Mouse (Mus musculus) gastrocnemius, adult 2 months (tissue): ENCODE data around the gene Fbxl18. TPM values are rescaled to one million over a fixed set of nuclear protein-coding genes. Genes with fewer than 3 reads are reported as not detected.

Source experiments
- DNase-seq: peaks from one replicate; pipeline ENCODE4 v3.0.0; 2022
- H3K27ac ChIP-seq: fragments of 200-600 bp; 2 replicates; pipeline ENCODE4 v1.8.1; 2022; ENCODE audit warnings: mild to moderate bottlenecking
- H3K4me3 ChIP-seq: fragments of 200-600 bp; 2 replicates; pipeline ENCODE4 v1.8.1; 2022; ENCODE audit warnings: mild to moderate bottlenecking, moderate library complexity
- CTCF ChIP-seq: fragments of 200-600 bp; IDR thresholded peaks from 2 replicates; pipeline ENCODE4 v1.8.1; 2022; ENCODE audit warnings: antibody characterized with exemption, mild to moderate bottlenecking, moderate library complexity
- intact Hi-C: fragments of 180-260 bp; cut with DNase I; formaldehyde crosslinking; loops from one replicate; pipeline ENCODE4 v1.15.1; 2025
- total RNA-seq, 2 experiments: library from RNA; stranded (reverse); gene quantifications; 2 replicates each; pipeline ENCODE4 v1.2.3; 2021

Gene Fbxl18
- total RNA-seq, 2 experiments from 2014 or later: 5.8 to 6.2 TPM

DNA sequence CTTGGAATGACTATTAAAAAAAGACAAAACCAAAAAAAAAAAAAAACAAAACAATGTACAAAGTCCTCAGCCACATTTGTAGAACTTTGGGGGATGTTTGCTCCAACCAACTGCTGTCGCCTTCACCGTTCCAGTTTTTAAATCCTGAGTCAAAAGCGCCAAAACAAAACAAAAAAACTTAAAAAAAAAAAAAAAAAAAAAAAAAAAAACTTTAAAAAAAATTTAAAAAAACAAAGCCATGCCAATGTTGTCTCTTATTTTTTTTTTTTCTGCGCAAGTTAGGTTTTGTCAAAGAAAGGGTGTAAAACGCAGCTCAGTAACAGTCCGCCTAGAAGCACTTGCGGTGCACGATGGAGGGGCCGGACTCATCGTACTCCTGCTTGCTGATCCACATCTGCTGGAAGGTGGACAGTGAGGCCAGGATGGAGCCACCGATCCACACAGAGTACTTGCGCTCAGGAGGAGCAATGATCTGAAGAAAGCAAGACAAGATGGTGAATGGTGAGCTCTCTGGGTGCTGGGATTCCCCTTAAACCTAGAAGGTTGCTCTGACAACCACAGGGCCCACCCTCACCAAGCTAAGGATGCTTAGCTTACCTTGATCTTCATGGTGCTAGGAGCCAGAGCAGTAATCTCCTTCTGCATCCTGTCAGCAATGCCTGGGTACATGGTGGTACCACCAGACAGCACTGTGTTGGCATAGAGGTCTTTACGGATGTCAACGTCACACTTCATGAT, 8.4 kb upstream of the Fbxl18 start:
- Histone ChIP-seq H3K4me3 (peak overlapping the region; percentile 99), H3K27ac (peak overlapping the region; percentile 100)
- intact Hi-C loops: no loop called here
- TF ChIP-seq CTCF: no peak
- no peak for DNase-seq

DNA sequence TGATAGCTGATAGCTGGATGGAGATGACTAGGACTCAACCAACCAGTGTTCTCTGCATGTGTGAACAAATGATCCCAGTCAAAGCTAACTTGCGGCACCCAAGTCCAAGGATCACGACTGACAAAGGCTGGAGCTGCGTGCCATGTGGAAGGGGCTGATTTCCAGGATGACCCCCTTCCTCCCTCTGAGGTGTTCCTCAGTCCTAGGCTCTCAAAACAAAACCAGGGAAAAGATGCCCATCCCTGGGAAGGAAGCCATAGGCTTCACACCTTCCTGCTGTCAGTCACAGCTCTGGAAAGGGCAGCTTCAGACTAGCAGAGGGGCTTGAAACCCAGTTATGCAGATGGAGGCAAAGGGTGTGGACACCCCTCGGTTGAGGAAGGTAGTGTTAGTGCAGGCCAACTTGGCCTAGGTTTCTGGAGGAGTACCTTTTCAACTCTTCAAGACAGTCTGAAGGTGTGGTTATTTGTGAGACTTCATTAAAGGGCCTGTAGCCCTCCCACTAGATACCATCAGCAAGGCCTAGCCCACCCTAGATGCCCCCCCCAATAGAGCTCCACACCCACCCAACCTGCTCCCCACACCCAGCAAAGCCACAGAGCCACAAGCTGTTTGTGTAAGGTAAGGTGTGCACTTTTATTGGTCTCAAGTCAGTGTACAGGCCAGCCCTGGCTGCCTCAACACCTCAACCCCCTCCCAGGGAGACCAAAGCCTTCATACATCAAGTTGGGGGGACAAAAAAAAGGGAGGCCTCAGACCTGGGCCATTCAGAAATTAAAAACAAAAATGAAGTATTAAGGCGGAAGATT, 7.5 kb upstream of the Fbxl18 start:
- no peak for DNase-seq
- TF ChIP-seq CTCF: no peak
- intact Hi-C loops: no loop called here
- Histone ChIP-seq H3K27ac (peak overlapping the region; percentile 100), H3K4me3 (peak overlapping the region; percentile 99)

DNA sequence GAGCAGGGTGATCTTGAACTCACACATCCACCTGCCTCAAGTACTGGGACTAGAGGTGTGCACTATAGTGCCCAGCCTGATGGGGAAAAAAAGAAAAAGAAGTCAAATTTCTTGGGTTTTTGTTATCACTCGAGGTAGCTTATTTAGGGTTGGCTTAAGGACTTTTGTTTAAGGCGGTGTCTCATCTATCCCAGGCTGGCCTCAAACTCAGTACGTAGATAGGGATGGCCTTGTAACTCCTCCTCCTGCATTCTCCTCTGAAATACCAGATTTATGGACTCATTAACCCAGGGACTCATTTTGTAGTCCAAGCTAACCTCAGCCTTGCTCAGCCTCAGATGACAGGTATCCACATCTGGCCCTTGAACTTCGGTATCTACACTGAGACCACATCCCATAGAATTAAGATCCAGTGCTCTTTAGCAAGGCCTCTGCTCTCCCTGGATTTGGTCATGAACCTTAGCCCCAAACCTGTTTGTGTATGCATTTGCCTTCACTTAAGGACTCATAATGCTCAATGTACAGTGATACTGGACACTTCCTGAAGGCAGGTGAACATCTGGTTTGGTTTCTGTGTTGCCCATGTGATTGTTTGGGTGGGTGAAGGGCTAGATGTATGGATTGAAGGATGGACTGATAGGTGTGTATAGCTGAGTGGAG, 6.8 kb upstream of the Fbxl18 start:
- Histone ChIP-seq H3K27ac (peak overlapping the region; percentile 100), H3K4me3 (peak overlapping the region; percentile 99)
- no peak for DNase-seq
- intact Hi-C loops: no loop called here
- no peak for TF ChIP-seq CTCF

DNA sequence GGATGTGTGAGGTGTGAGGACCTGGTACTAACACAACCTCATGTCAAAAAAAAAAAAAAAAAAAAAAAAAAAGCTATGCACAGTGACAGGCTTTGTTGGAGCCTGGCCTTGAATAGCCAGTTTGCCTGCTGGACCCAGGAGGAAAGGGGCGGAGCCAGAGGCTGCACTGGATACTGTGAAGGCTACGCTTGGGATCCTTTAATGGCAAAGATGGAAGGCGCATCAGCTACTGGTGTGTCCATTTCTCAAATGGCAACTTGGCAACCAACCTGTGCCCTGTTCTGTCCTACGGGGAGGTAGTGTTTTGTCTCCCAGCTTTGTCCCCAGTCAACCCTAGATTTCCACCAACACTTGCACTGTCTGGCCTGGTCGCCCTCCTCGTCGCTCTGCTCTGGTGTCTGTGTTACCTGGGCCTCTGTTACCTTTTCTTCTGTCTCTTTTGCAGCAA, 6.2 kb upstream of the Fbxl18 start:
- H3K27ac ChIP-seq: peak overlapping the region; percentile 100
- intact Hi-C loops: no loop called here
- TF ChIP-seq CTCF: no peak
- peak overlapping the region; percentile 99 for H3K4me3 ChIP-seq
- DNase-seq: peak; percentile 80

DNA sequence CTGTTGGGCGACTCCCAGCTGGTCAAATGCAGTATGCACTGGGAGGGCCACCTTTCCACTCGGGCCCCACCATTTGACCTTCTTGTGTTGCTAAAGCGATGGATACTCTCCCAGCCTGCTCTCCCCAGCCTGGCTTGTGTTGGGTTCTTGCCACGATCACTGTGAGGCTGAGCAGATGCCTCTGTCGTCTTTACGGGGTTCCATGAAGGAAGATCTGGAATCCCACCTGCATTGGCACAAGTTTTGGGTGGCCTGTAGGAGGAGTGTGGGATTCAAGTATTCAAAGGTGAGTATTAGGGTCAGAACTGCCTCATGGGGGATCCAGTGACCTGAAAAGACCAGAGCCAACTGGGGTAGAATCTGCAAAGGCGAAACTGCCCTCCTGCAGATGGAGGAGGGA, 5.4 kb upstream of the Fbxl18 start:
- peak overlapping the region; percentile 100 for H3K27ac ChIP-seq
- TF ChIP-seq CTCF: no peak
- intact Hi-C loops: no loop called here
- peak; percentile 54 for DNase-seq
- H3K4me3 ChIP-seq: no peak overlapping the region

- intact Hi-C loops: no loop called here
- no peak for DNase-seq
- Histone ChIP-seq H3K4me3 (no peak overlapping the region), H3K27ac (peak overlapping the region; percentile 100)
- no peak for TF ChIP-seq CTCF
These were observed 4.8 kb upstream of the Fbxl18 start for GRCm38 (mm10) chr5:142899932-142900533.

- no peak for DNase-seq
- Histone ChIP-seq H3K27ac (peak overlapping the region; percentile 16; the same call in 1 of the 2 replicates), H3K4me3 (no peak overlapping the region)
- no peak for TF ChIP-seq CTCF
- intact Hi-C loops: no loop called here
These were observed 3.9 kb upstream of the Fbxl18 start for GRCm38 (mm10) chr5:142899057-142899601.

- intact Hi-C loops: no loop called here
- TF ChIP-seq CTCF: no peak
- H3K27ac ChIP-seq: peak overlapping the region; percentile 16; the same call in 1 of the 2 replicates
These were observed 3.1 kb upstream of the Fbxl18 start for GRCm38 (mm10) chr5:142898316-142898715.

GRCm38 (mm10) chr5:142897568-142898248, 2.5 kb upstream of the Fbxl18 start:
- Histone ChIP-seq H3K27ac (no peak overlapping the region; the same call in 1 of the 2 replicates), H3K4me3 (no peak overlapping the region)
- intact Hi-C loops: no loop called here
- no peak for DNase-seq
- no peak for TF ChIP-seq CTCF

More at GRCm38 (mm10) chr5:142898316-142898715, 3.1 kb upstream of the Fbxl18 start:
- no peak for DNase-seq
- H3K4me3 ChIP-seq: no peak overlapping the region

GRCm38 (mm10) chr5:142896713-142897112, 1.5 kb upstream of the Fbxl18 start:
- intact Hi-C loops: no loop called here
- H3K27ac ChIP-seq: 0 out of 2 replicates have a peak overlapping the region, but pooled peaks have one; percentile 96

GRCm38 (mm10) chr5:142896192-142896591, 971 bp upstream of the Fbxl18 start:
- TF ChIP-seq CTCF: no peak
- Histone ChIP-seq H3K27ac (peak overlapping the region; percentile 96), H3K4me3 (peak overlapping the region; percentile 93; the same call in 1 of the 2 replicates)
- DNase-seq: no peak
- intact Hi-C loops: no loop called here

More at GRCm38 (mm10) chr5:142896713-142897112, 1.5 kb upstream of the Fbxl18 start:
- DNase-seq: no peak
- TF ChIP-seq CTCF: no peak
- no peak overlapping the region for H3K4me3 ChIP-seq

- no peak for TF ChIP-seq CTCF
These were observed 3.8 kb downstream of the Fbxl18 start for GRCm38 (mm10) chr5:142891396-142891795.

More at GRCm38 (mm10) chr5:142891396-142891795, 3.8 kb downstream of the Fbxl18 start:
- no peak for DNase-seq
- H3K27ac ChIP-seq: no peak overlapping the region
- no peak overlapping the region for H3K4me3 ChIP-seq
- intact Hi-C loops: no loop called here
